Mouse (Mus musculus): Measurements from ENCODE around the gene Map1a. TPM values are rescaled to one million over a fixed set of nuclear protein-coding genes. Genes with fewer than 3 reads are reported as not detected.

Gene Map1a
- 10.9 and 13.3 TPM in 2 replicates for polyA plus RNA-seq (2015; fragmentation: Nextera tagmentation; extraction: Ambion mirVana)

- peak within 1 kb of the TSS; percentile 92 for H3K4me2 ChIP-seq (ENCODE audit: low read length)
- H3K9ac ChIP-seq (replicated peaks; ENCODE audit: low read depth, low read length), result peak within 1 kb of the TSS; percentile 71
- WGBS, result under 1% methylated on average over 48 of the region's 48 CpGs
- H3K4me3 ChIP-seq (replicated peaks; ENCODE audit: low read length), result peak within 1 kb of the TSS; percentile 75
- peak within 1 kb of the TSS; percentile 81 for H3K27ac ChIP-seq (ENCODE audit: low read length)
- peak; percentile 98 for ATAC-seq
- H3K4me1 ChIP-seq (replicated peaks; ENCODE audit: control insufficient read depth, insufficient read depth, low read length), result peaks cover 25% of the 10 kb centered on the region
- H3K27me3 ChIP-seq (replicated peaks; ENCODE audit: control insufficient read depth, insufficient read depth, low read length), result no peaks in the 10 kb centered on the region
- H3K9me3 ChIP-seq (ENCODE audit: control insufficient read depth, low read length), result no peaks in the 10 kb centered on the region
- H3K36me3 ChIP-seq (ENCODE audit: control insufficient read depth, insufficient read depth), result no peaks in the 10 kb centered on the region
Observed at GRCm38 (mm10) chr2:121288901-121289729, at the start of gene Map1a. Map1a (plus strand) TSS chr2:121289600.

GRCm38 (mm10) chr2:121244099-121244498 is 45.3 kb upstream of the Map1a start:
- WGBS, result 90% methylated on average over 5 of the region's 5 CpGs
- Histone ChIP-seq H3K4me1 (replicated peaks; ENCODE audit: control insufficient read depth, insufficient read depth, low read length) (no peaks in the 10 kb centered on the region), H3K9me3 (ENCODE audit: control insufficient read depth, low read length) (no peaks in the 10 kb centered on the region), H3K4me2 (ENCODE audit: low read length) (no peak overlapping the region), H3K27me3 (replicated peaks; ENCODE audit: control insufficient read depth, insufficient read depth, low read length) (no peaks in the 10 kb centered on the region), H3K27ac (ENCODE audit: low read length) (no peak overlapping the region), H3K9ac (replicated peaks; ENCODE audit: low read depth, low read length) (no peak overlapping the region), H3K4me3 (replicated peaks; ENCODE audit: low read length) (no peak overlapping the region), H3K36me3 (ENCODE audit: control insufficient read depth, insufficient read depth) (peaks cover 40% of the 10 kb centered on the region)
- ATAC-seq, result no peak

GRCm38 (mm10) chr2:121249758-121250157 is 39.6 kb upstream of the Map1a start:
- H3K4me3 ChIP-seq (replicated peaks; ENCODE audit: low read length), result no peak overlapping the region
- H3K4me1 ChIP-seq (replicated peaks; ENCODE audit: control insufficient read depth, insufficient read depth, low read length), result no peaks in the 10 kb centered on the region
- no peak overlapping the region for H3K9ac ChIP-seq (replicated peaks; ENCODE audit: low read depth, low read length)
- H3K9me3 ChIP-seq (ENCODE audit: control insufficient read depth, low read length), result no peaks in the 10 kb centered on the region
- no peak overlapping the region for H3K27ac ChIP-seq (ENCODE audit: low read length)
- peaks cover 60% of the 10 kb centered on the region for H3K36me3 ChIP-seq (ENCODE audit: control insufficient read depth, insufficient read depth)
- no peak for ATAC-seq
- no peaks in the 10 kb centered on the region for H3K27me3 ChIP-seq (replicated peaks; ENCODE audit: control insufficient read depth, insufficient read depth, low read length)
- WGBS, result 92% methylated on average over 2 of the region's 2 CpGs
- H3K4me2 ChIP-seq (ENCODE audit: low read length), result no peak overlapping the region

- peaks cover 32% of the 10 kb centered on the region for H3K4me1 ChIP-seq (replicated peaks; ENCODE audit: control insufficient read depth, insufficient read depth, low read length)
- H3K36me3 ChIP-seq (ENCODE audit: control insufficient read depth, insufficient read depth), result no peaks in the 10 kb centered on the region
- no peak overlapping the region for H3K27ac ChIP-seq (ENCODE audit: low read length)
- H3K4me3 ChIP-seq (replicated peaks; ENCODE audit: low read length), result no peak overlapping the region
- H3K9ac ChIP-seq (replicated peaks; ENCODE audit: low read depth, low read length), result no peak overlapping the region
- ATAC-seq, result no peak
- H3K9me3 ChIP-seq (ENCODE audit: control insufficient read depth, low read length), result no peaks in the 10 kb centered on the region
- no peaks in the 10 kb centered on the region for H3K27me3 ChIP-seq (replicated peaks; ENCODE audit: control insufficient read depth, insufficient read depth, low read length)
- H3K4me2 ChIP-seq (ENCODE audit: low read length), result no peak overlapping the region
- 79% methylated on average over 8 of the region's 8 CpGs for WGBS
Observed at GRCm38 (mm10) chr2:121268446-121268845, 21.0 kb upstream of the Map1a start.

- Histone ChIP-seq H3K9ac (replicated peaks; ENCODE audit: low read depth, low read length) (peak overlapping the region; percentile 91), H3K27ac (ENCODE audit: low read length) (peak overlapping the region; percentile 92), H3K9me3 (ENCODE audit: control insufficient read depth, low read length) (no peaks in the 10 kb centered on the region), H3K36me3 (ENCODE audit: control insufficient read depth, insufficient read depth) (no peaks in the 10 kb centered on the region), H3K4me2 (ENCODE audit: low read length) (peak overlapping the region; percentile 60), H3K4me3 (replicated peaks; ENCODE audit: low read length) (peak overlapping the region; percentile 86), H3K27me3 (replicated peaks; ENCODE audit: control insufficient read depth, insufficient read depth, low read length) (no peaks in the 10 kb centered on the region), H3K4me1 (replicated peaks; ENCODE audit: control insufficient read depth, insufficient read depth, low read length) (peaks cover 32% of the 10 kb centered on the region)
- WGBS, result under 1% methylated on average over 35 of the region's 35 CpGs
- ATAC-seq, result peak; percentile 72
Observed at GRCm38 (mm10) chr2:121270521-121271235, 18.7 kb upstream of the Map1a start.

GRCm38 (mm10) chr2:121271236-121271927 is 18.0 kb upstream of the Map1a start, which contains the start of gene Trp53bp1:
Trp53bp1 (minus strand) TSS chr2:121271407.
- Histone ChIP-seq H3K36me3 (ENCODE audit: control insufficient read depth, insufficient read depth) (no peaks in the 10 kb centered on the region), H3K4me1 (replicated peaks; ENCODE audit: control insufficient read depth, insufficient read depth, low read length) (peaks cover 32% of the 10 kb centered on the region), H3K27ac (ENCODE audit: low read length) (peak within 1 kb of the TSS; percentile 92), H3K27me3 (replicated peaks; ENCODE audit: control insufficient read depth, insufficient read depth, low read length) (no peaks in the 10 kb centered on the region), H3K4me2 (ENCODE audit: low read length) (peak within 1 kb of the TSS; percentile 60), H3K9ac (replicated peaks; ENCODE audit: low read depth, low read length) (peak within 1 kb of the TSS; percentile 91), H3K9me3 (ENCODE audit: control insufficient read depth, low read length) (no peaks in the 10 kb centered on the region), H3K4me3 (replicated peaks; ENCODE audit: low read length) (peak within 1 kb of the TSS; percentile 86)
- WGBS, result under 1% methylated on average over 37 of the region's 37 CpGs
- ATAC-seq, result peak; percentile 100

- H3K36me3 ChIP-seq (ENCODE audit: control insufficient read depth, insufficient read depth), result no peaks in the 10 kb centered on the region
- H3K9me3 ChIP-seq (ENCODE audit: control insufficient read depth, low read length), result no peaks in the 10 kb centered on the region
- H3K27me3 ChIP-seq (replicated peaks; ENCODE audit: control insufficient read depth, insufficient read depth, low read length), result no peaks in the 10 kb centered on the region
- peak overlapping the region; percentile 86 for H3K27ac ChIP-seq (ENCODE audit: low read length)
- H3K9ac ChIP-seq (replicated peaks; ENCODE audit: low read depth, low read length), result peak overlapping the region; percentile 33
- H3K4me1 ChIP-seq (replicated peaks; ENCODE audit: control insufficient read depth, insufficient read depth, low read length), result peaks cover 32% of the 10 kb centered on the region
- 5% methylated on average over 4 of the region's 4 CpGs for WGBS
- peak overlapping the region; percentile 86 for H3K4me3 ChIP-seq (replicated peaks; ENCODE audit: low read length)
- H3K4me2 ChIP-seq (ENCODE audit: low read length), result peak overlapping the region; percentile 57
- ATAC-seq, result peak; percentile 24
Observed at GRCm38 (mm10) chr2:121271928-121272516, 17.4 kb upstream of the Map1a start.

GRCm38 (mm10) chr2:121287850-121288249 is 1.6 kb upstream of the Map1a start:
- H3K4me1 ChIP-seq (replicated peaks; ENCODE audit: control insufficient read depth, insufficient read depth, low read length), result peaks cover 23% of the 10 kb centered on the region
- H3K27me3 ChIP-seq (replicated peaks; ENCODE audit: control insufficient read depth, insufficient read depth, low read length), result no peaks in the 10 kb centered on the region
- peak overlapping the region; percentile 33; the same call in 1 of the 2 replicates for H3K27ac ChIP-seq (ENCODE audit: low read length)
- no peak for ATAC-seq
- H3K4me3 ChIP-seq (replicated peaks; ENCODE audit: low read length), result no peak overlapping the region
- no peak overlapping the region for H3K9ac ChIP-seq (replicated peaks; ENCODE audit: low read depth, low read length)
- WGBS, result 31% methylated on average over 2 of the region's 2 CpGs
- H3K9me3 ChIP-seq (ENCODE audit: control insufficient read depth, low read length), result no peaks in the 10 kb centered on the region
- H3K36me3 ChIP-seq (ENCODE audit: control insufficient read depth, insufficient read depth), result no peaks in the 10 kb centered on the region
- H3K4me2 ChIP-seq (ENCODE audit: low read length), result no peak overlapping the region

All from forebrain, embryonic 16.5 days (tissue).